Mouse (Mus musculus) left cerebral cortex, postnatal 10 days (tissue): ENCODE measurements around the gene Neurog3. TPM values are rescaled to one million over a fixed set of nuclear protein-coding genes. Genes with fewer than 3 reads are reported as not detected.

ENCODE experiments used
- DNase-seq, 2 experiments: peaks; one replicate each; pipeline ENCODE4 v3.0.0; 2021 to 2022; ENCODE audit warnings: low spot score in 2 of 2, mixed read lengths in 1 of 2; ENCODE audit errors: extremely low spot score in 1 of 2
- intact Hi-C: fragments of 180-260 bp; cut with DNase I; formaldehyde crosslinking; loops from one replicate; pipeline ENCODE4 v1.15.1; 2025
- total RNA-seq, 2 experiments: library from RNA; stranded (reverse); gene quantifications; 2 replicates each; pipeline ENCODE4 v1.2.3; 2021

The Neurog3 gene
- total RNA-seq: not detected

- intact Hi-C loops: no loop called here
Observed at GRCm38 (mm10) chr10:62132691-62133281, at the start of gene Neurog3. TSS of gene Neurog3 (plus strand) at chr10:62133090.

DNA sequence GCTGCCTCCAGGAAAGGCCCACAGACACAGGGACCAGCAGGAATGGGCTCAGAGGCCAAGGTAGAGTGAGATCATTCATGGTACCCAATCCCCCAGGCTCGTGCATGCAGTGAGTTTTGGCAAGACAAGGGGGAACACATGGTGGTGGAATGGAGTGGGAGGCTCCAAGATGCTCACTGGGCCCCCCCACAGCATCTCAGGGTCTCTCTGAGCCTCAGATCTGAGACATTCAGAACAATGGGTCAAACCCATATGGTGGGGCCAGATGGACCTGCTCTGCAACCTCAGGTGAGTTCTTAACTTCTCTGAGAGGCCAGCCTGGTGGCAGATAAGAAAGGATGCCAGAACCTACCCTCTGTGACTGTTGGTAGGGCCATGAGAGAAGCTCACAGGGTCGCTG, 46.8 kb upstream of the Neurog3 start:
- no peak for DNase-seq
- intact Hi-C loops: no loop called here

More at GRCm38 (mm10) chr10:62132691-62133281, at the start of gene Neurog3:
- DNase-seq: peak in 1 of 2 experiments; percentile 52

GRCm38 (mm10) chr10:62086826-62087225, 46.1 kb upstream of the Neurog3 start:
- intact Hi-C loops: no loop called here
- no peak for DNase-seq

DNA sequence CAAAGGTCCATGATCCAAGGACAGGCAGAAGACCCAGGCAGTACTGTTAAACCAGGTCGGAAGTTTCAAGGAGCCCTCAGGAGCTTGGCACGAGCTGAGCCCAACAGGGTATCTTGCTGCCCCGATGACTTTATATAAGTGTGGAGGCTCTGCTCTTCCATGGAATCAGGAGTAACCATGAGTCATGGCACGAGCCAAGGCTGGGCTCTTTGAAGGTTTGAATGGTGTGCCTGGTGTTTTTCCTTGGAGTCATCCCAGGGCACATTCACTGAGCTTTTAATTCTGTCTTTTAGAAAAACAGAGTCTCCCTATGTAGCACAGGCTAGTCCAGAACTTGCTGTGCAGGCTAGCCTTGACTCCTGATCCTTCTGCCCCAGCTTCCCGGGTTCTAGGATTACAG, 44.5 kb upstream of the Neurog3 start:
- no peak for DNase-seq
- intact Hi-C loops: no loop called here

DNA sequence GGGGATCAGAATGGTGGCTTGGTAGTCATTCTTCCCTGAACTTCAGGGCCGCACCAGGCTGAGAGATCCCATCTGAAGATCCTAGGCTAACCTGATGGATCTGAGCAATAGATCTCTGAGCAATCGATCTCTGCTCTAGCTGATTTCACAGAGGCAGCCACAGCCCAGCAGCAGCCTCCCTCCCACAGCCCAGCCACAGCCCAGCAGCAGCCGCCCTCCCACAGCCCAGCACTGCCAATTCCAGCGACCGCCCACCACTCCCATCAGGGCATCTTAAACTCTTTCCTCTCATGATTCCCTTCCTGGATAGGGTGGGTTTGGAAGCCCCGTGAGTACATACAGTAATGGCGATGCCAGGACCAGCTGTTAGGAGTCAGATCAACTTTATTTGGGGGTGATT, 43.8 kb upstream of the Neurog3 start:
- intact Hi-C loops: no loop called here
- DNase-seq: no peak

- no peak for DNase-seq
- intact Hi-C loops: no loop called here
Observed at GRCm38 (mm10) chr10:62089486-62089885, 43.4 kb upstream of the Neurog3 start.

- no peak for DNase-seq
- intact Hi-C loops: no loop called here
Observed at GRCm38 (mm10) chr10:62093903-62094302, 39.0 kb upstream of the Neurog3 start.

- DNase-seq: no peak
- intact Hi-C loops: no loop called here
Observed at GRCm38 (mm10) chr10:62094401-62094800, 38.5 kb upstream of the Neurog3 start.

- no peak for DNase-seq
- intact Hi-C loops: loop anchor here (2.0 to 5.0 kb wide), 2 partner anchors 45 to 263 kb away; no protein-coding TSS in a partner anchor
Observed at GRCm38 (mm10) chr10:62099749-62100403, 33.0 kb upstream of the Neurog3 start.

GRCm38 (mm10) chr10:62101504-62102439, 31.1 kb upstream of the Neurog3 start:
- intact Hi-C loops: loop anchor here (2.0 to 5.0 kb wide), 3 partner anchors 47 to 264 kb away; no protein-coding TSS in a partner anchor
- peak; percentile 87 to 92 for DNase-seq

DNA sequence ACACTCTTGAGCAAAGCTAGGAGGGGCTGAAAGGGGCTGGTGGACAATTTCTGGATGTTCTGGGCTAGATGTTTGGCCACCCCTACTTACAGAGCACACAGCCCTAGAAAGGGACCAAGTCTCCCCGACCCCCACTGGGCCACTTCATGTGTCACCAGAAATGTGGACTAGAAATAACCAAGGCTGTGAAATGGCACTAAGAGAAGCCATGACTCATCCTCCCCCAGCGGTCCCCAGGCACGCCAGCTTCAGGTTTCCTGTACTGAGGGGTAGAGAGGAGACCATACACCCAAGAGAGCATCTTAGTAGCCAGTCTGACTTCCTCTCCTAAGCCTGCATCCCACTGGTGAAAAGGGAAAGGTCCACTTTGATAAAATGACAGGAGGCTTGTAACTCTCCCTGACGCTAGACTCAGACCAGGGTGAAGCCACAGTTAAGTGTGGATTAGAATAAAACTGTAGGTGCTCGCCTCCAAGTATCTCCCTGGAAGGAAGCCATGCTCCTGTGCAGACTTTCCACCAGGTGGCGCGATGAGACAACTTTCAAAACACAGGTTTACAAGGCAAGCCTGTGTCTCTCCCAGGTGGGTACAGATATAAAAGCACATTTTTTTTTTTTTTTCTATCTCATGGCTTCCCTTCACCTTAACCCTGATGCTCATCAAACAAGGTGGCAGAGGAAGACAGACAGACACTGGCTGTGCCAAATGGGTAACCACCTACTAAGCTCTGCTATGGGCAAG, 27.9 kb upstream of the Neurog3 start:
- intact Hi-C loops: loop anchor here (1.0 to 5.0 kb wide), 3 partner anchors 78 to 268 kb away; no protein-coding TSS in a partner anchor
- peak; percentile 72 to 77 for DNase-seq

DNA sequence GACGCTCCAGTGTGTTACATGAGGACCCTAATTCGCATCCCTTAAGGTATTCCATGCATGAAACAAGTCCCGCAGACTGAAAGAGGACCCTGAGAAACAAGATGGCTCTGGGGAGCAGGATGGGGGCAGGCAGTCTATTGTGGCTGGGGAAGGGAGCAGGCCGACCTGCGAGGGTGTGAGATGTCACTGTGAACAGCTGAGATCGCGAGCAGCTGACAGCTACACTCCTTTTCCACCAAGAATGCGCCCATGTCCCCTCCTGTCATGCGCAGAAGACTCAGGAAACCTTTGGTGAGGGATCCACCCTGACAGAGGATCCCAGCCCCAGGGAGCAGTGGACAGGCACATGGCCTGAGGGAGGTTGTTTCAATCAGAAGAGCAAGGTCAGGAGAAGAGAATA, 25.8 kb upstream of the Neurog3 start:
- DNase-seq: no peak
- intact Hi-C loops: no loop called here

- intact Hi-C loops: no loop called here
- DNase-seq: peak; percentile 72 to 89
Observed at GRCm38 (mm10) chr10:62110504-62111206, 22.2 kb upstream of the Neurog3 start.

DNA sequence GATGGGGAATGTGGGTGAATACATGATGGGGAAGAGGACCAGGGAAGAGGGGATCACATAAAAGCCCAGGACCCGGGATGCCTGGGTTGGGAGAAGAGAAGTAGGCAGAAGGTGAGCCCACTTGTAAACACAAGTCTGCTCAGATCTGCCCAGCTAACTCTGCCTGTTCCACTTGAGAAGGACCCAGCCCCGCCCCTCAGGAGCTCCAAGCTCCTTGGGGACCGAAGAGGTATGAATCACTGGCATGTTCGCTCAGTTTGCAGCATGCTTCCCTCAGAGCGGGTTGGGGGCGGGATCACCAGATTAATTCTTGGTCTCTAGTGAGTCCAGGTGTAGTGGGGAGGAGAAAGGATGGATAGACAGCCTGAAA, 21.7 kb upstream of the Neurog3 start:
- intact Hi-C loops: no loop called here
- DNase-seq: no peak

DNA sequence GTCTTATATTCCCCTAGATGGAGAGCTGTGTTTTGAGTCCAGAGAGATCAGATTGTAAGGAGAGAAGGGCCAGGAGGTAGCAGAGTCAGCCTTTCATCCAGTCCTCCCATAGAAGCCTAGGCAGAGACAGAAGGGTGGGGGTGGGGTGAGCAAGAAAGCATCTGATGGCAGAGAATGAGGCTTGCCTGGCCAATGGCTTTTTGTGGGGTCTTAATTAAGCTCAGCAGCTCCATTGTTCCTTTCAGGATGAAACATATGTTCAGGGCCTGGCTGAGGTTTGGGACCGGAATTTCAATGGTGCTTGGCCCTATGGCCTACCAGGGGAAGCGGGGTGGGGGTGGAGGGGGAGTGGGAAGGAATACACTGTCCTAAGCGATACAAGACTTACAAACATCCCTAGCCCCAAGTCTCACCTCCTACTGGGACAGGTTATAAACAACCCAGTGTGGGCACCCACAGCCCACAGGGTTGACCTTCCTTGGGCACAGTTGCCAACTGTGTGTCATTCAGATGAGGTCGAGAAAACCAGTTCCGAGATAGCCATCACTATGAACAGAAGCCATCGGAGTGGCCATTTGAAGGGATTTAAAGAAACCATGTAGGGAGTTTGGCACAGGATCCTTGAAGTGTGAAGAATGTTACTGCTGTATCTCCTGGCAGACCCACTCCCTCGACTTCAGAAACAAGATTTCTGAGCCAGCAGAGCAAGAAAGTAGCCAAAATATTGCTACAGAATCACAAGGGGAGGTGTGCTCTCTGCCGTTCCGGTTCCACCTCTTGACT, 18.8 kb upstream of the Neurog3 start:
- DNase-seq: no peak
- intact Hi-C loops: no loop called here

DNA sequence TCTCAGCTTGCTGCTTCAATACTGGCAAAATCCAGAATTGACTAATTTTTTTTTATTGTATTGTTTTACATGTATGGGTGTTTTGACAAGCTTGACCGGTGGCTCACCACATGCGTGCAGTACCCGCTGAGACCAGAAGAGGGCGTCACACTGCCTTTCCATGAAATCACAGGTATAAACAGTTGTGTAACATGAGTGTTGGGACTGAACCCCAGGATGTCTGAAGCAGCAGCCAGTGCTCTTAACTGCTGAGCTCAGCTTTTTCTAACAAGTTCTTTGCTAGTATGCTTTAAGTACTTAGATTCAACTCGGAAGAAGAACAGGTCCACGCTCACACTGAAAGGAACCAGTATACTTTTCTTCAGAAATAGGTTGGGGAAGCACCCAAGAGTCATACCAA, 5.8 kb upstream of the Neurog3 start:
- no peak for DNase-seq
- intact Hi-C loops: no loop called here

DNA sequence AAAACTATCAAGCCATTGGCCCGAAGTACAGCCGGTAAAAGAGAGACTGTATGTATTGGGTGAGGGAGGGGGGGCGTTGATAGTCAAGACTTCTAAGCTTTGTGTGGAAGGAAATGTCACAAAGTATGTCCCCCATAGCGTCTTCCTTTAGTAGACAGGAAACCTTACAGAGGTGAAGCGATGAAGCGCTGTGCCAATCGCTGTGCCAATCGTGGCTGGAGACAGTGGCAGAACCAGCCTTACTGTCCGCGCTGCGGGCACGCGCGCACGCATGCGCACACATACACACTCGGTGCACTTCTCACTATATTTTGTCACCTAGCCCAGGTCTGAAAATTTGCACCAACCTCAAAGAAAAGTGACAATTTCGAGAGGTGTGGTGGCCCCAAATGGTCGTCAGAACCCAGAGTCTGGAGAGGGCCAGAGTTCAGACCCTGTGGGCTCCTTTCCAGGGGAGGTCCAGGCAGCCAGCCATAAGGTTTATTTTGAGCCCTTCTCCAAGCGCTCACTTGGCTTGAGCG, 5.1 kb upstream of the Neurog3 start:
- intact Hi-C loops: no loop called here
- no peak for DNase-seq
